Mouse (Mus musculus) neutrophil, adult 65 days (primary cell): ENCODE results near the gene Frmd4a. TPM values are rescaled to one million over a fixed set of nuclear protein-coding genes. Genes with fewer than 3 reads are reported as not detected.

Experiments used
- total RNA-seq: library from RNA; stranded (reverse); gene quantifications from 2 replicates; pipeline ENCODE4 v1.2.4, GENCODE M21; 2023

The Frmd4a gene
- 4.7 and 5.1 TPM in 2 replicates for total RNA-seq

GRCm38 (mm10) chr2:4017528-4018288, at the start of gene Frmd4a:
TSS of gene Frmd4a (plus strand) at chr2:4017717.

GRCm38 (mm10) chr2:4651500-4652285, 634.2 kb downstream of the Frmd4a start, which contains the start of gene Prpf18:
TSS of gene Prpf18 (minus strand) at chr2:4652113.

